Mouse (Mus musculus): ENCODE results near the gene Macf1. TPM values are rescaled to one million over a fixed set of nuclear protein-coding genes. Genes with fewer than 3 reads are reported as not detected.
A peak's percentile ranks its signal among the peaks of the same experiment; 100 is the strongest.
"Not testable (repeated sequence)": the region's sequence is repeated elsewhere in the genome, so short reads cannot be mapped to it uniquely, and the experiment has no call there.

The Macf1 gene
- polyA plus RNA-seq, 2 experiments = 79.8 to 103 TPM

- Histone ChIP-seq H3K4me1 (ENCODE audit: control insufficient read depth, insufficient read depth, low read length) (no peaks in the 10 kb centered on the region), H3K9me3 (ENCODE audit: control insufficient read depth, low read length) (no peaks in the 10 kb centered on the region), H3K9ac (ENCODE audit: low read depth, low read length, severe bottlenecking) (no peak overlapping the region), H3K27me3 (ENCODE audit: control insufficient read depth, insufficient read depth, low read length) (no peaks in the 10 kb centered on the region), H3K36me3 (ENCODE audit: control insufficient read depth, insufficient read depth, low read length) (peaks cover 66% of the 10 kb centered on the region), H3K4me3 (replicated peaks; ENCODE audit: low read length) (no peak overlapping the region), H3K4me2 (replicated peaks; ENCODE audit: low read depth, low read length, severe bottlenecking) (no peak overlapping the region), H3K27ac (replicated peaks; ENCODE audit: low read depth, low read length) (no peak overlapping the region)
- DNase-seq (ENCODE audit: low spot score) (no peak), ATAC-seq (ENCODE audit: low FRiP score, low read depth) (no peak)
- no peak for TF ChIP-seq POLR2A (IDR thresholded peaks at IDR 0.05; ENCODE audit: borderline replicate concordance, extremely low read depth, insufficient read depth, insufficient read length)
- WGBS = 43% methylated on average over 3 of the region's 3 CpGs
Observed at GRCm38 (mm10) chr4:123447251-123447650, 236.9 kb downstream of the Macf1 start.

DNA sequence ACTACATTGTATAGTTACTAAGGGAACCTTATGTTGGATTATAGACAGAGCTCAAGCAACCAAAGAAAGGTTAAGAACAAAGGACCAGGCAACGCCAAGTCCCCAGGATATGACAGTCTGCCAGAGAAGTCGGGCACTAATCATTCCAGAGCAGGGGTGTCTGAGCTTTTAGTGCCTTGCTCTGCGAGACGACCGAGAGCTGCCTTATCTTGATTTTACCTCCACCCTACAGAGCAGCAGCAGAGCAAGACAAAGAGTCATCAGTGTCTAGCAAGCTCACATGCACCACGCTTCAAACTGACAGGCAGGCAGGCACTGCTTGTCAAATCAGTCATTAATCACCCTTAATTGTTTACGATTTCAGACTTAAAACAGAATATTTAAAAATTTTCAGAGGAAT lies 237.4 kb downstream of the Macf1 start:
- no peak for TF ChIP-seq POLR2A (IDR thresholded peaks at IDR 0.05; ENCODE audit: borderline replicate concordance, extremely low read depth, insufficient read depth, insufficient read length)
- Histone ChIP-seq H3K9me3 (ENCODE audit: control insufficient read depth, low read length) (no peaks in the 10 kb centered on the region), H3K36me3 (ENCODE audit: control insufficient read depth, insufficient read depth, low read length) (peaks cover 64% of the 10 kb centered on the region), H3K27me3 (ENCODE audit: control insufficient read depth, insufficient read depth, low read length) (no peaks in the 10 kb centered on the region), H3K4me2 (replicated peaks; ENCODE audit: low read depth, low read length, severe bottlenecking) (no peak overlapping the region), H3K27ac (replicated peaks; ENCODE audit: low read depth, low read length) (no peak overlapping the region), H3K9ac (ENCODE audit: low read depth, low read length, severe bottlenecking) (no peak overlapping the region), H3K4me1 (ENCODE audit: control insufficient read depth, insufficient read depth, low read length) (no peaks in the 10 kb centered on the region), H3K4me3 (replicated peaks; ENCODE audit: low read length) (no peak overlapping the region)
- no peak for DNase-seq (ENCODE audit: low spot score)
- 45% methylated on average over 7 of the region's 7 CpGs for WGBS
- ATAC-seq (ENCODE audit: low FRiP score, low read depth) = no peak

- H3K9ac ChIP-seq (ENCODE audit: low read depth, low read length, severe bottlenecking); H3K4me1 ChIP-seq (ENCODE audit: control insufficient read depth, insufficient read depth, low read length); DNase-seq (ENCODE audit: low spot score); ATAC-seq (ENCODE audit: low FRiP score, low read depth); H3K27me3 ChIP-seq (ENCODE audit: control insufficient read depth, insufficient read depth, low read length); H3K4me2 ChIP-seq (replicated peaks; ENCODE audit: low read depth, low read length, severe bottlenecking); H3K27ac ChIP-seq (replicated peaks; ENCODE audit: low read depth, low read length); H3K9me3 ChIP-seq (ENCODE audit: control insufficient read depth, low read length); H3K4me3 ChIP-seq (replicated peaks; ENCODE audit: low read length): not testable (repeated sequence)
- 96% methylated on average over 2 of the region's 2 CpGs for WGBS
- H3K36me3 ChIP-seq (ENCODE audit: control insufficient read depth, insufficient read depth, low read length) = peaks cover 61% of the 10 kb centered on the region
Observed at GRCm38 (mm10) chr4:123446221-123446620, 237.9 kb downstream of the Macf1 start.

DNA sequence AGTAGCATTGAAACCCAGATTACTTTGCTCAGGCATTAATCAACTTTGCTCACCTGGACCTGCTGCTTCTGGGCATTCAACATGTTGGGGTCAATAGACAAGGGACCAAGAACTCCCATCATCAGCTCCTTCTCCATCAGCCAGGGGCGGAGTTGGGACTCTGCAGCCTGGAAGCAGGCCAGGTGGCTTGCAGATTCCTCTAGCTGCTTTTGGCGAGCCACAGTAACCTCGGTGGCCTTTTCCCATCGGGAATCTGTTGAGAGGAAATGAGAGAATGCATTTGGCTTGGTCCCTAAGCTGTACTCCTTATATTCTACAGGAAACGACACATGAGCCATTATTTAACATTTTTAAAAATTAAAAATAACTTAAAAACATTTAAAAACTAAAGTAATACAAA lies 245.7 kb downstream of the Macf1 start:
- DNase-seq (ENCODE audit: low spot score) (peak; percentile 19), ATAC-seq (ENCODE audit: low FRiP score, low read depth) (no peak)
- no peak overlapping the region for H3K4me2 ChIP-seq (replicated peaks; ENCODE audit: low read depth, low read length, severe bottlenecking)
- H3K9me3 ChIP-seq (ENCODE audit: control insufficient read depth, low read length) = no peaks in the 10 kb centered on the region
- no peak overlapping the region for H3K4me3 ChIP-seq (replicated peaks; ENCODE audit: low read length)
- H3K36me3 ChIP-seq (ENCODE audit: control insufficient read depth, insufficient read depth, low read length) = peaks cover 58% of the 10 kb centered on the region
- H3K27ac ChIP-seq (replicated peaks; ENCODE audit: low read depth, low read length) = no peak overlapping the region
- TF ChIP-seq POLR2A (IDR thresholded peaks at IDR 0.05; ENCODE audit: borderline replicate concordance, extremely low read depth, insufficient read depth, insufficient read length) = no peak
- H3K27me3 ChIP-seq (ENCODE audit: control insufficient read depth, insufficient read depth, low read length) = no peaks in the 10 kb centered on the region
- WGBS = 59% methylated on average over 5 of the region's 5 CpGs
- no peaks in the 10 kb centered on the region for H3K4me1 ChIP-seq (ENCODE audit: control insufficient read depth, insufficient read depth, low read length)
- no peak overlapping the region for H3K9ac ChIP-seq (ENCODE audit: low read depth, low read length, severe bottlenecking)

DNA sequence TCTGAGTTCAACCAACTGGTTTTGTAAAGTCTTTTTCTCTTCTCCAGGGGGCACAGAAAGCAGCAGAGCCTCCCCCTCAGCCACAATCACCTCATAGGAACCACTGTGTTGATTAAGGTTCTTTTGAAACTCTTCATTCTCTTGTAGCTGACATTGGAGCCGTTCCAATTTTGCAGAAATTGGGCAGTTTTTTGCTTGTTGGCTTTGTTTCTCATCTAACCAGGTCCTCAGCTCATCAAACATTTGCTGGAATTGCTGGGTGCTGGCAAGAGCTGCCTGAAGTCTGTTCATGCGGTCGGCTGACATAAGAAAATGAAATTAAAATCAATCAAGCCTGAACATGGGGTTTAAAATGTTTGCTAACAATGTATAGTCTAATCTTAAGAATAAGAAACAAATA lies 251.0 kb downstream of the Macf1 start:
- Histone ChIP-seq H3K27ac (replicated peaks; ENCODE audit: low read depth, low read length) (no peak overlapping the region), H3K9ac (ENCODE audit: low read depth, low read length, severe bottlenecking) (no peak overlapping the region), H3K4me3 (replicated peaks; ENCODE audit: low read length) (no peak overlapping the region), H3K4me2 (replicated peaks; ENCODE audit: low read depth, low read length, severe bottlenecking) (no peak overlapping the region), H3K9me3 (ENCODE audit: control insufficient read depth, low read length) (no peaks in the 10 kb centered on the region), H3K27me3 (ENCODE audit: control insufficient read depth, insufficient read depth, low read length) (no peaks in the 10 kb centered on the region), H3K36me3 (ENCODE audit: control insufficient read depth, insufficient read depth, low read length) (peaks cover 49% of the 10 kb centered on the region), H3K4me1 (ENCODE audit: control insufficient read depth, insufficient read depth, low read length) (no peaks in the 10 kb centered on the region)
- ATAC-seq (ENCODE audit: low FRiP score, low read depth) (no peak), DNase-seq (ENCODE audit: low spot score) (no peak)
- 89% methylated on average over 3 of the region's 3 CpGs for WGBS
- no peak for TF ChIP-seq POLR2A (IDR thresholded peaks at IDR 0.05; ENCODE audit: borderline replicate concordance, extremely low read depth, insufficient read depth, insufficient read length)

DNA sequence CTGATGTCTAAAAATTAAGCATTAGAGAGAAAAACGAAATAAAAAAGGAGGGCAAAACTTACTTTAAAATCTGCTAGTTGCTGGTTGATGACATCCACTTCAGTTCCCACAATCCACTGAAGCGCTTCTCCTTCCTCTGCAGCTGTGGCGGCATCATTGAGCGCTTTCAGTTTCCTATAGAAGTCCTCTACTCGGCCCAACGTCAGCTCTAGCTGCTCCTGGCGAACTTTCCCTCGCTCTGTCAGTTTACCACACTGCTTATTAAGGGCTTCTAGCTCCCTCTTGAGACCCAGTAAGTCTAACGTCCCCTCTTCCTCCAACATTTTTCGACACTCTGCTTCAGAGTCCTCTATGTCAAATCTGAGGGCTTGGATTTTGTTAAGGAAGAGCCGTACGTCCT lies 252.2 kb downstream of the Macf1 start:
- no peaks in the 10 kb centered on the region for H3K27me3 ChIP-seq (ENCODE audit: control insufficient read depth, insufficient read depth, low read length)
- no peaks in the 10 kb centered on the region for H3K4me1 ChIP-seq (ENCODE audit: control insufficient read depth, insufficient read depth, low read length)
- no peak overlapping the region for H3K9ac ChIP-seq (ENCODE audit: low read depth, low read length, severe bottlenecking)
- peaks cover 47% of the 10 kb centered on the region for H3K36me3 ChIP-seq (ENCODE audit: control insufficient read depth, insufficient read depth, low read length)
- TF ChIP-seq POLR2A (IDR thresholded peaks at IDR 0.05; ENCODE audit: borderline replicate concordance, extremely low read depth, insufficient read depth, insufficient read length) = no peak
- H3K27ac ChIP-seq (replicated peaks; ENCODE audit: low read depth, low read length) = no peak overlapping the region
- H3K4me2 ChIP-seq (replicated peaks; ENCODE audit: low read depth, low read length, severe bottlenecking) = no peak overlapping the region
- DNase-seq (ENCODE audit: low spot score) (no peak), ATAC-seq (ENCODE audit: low FRiP score, low read depth) (no peak)
- WGBS = 80% methylated on average over 12 of the region's 12 CpGs
- H3K9me3 ChIP-seq (ENCODE audit: control insufficient read depth, low read length) = no peaks in the 10 kb centered on the region
- no peak overlapping the region for H3K4me3 ChIP-seq (replicated peaks; ENCODE audit: low read length)

All from limb, embryonic 14.5 days (tissue).